Mouse (Mus musculus) heart, postnatal 0 days (tissue): ENCODE measurements around the gene 1700023F06Rik. TPM values are rescaled to one million over a fixed set of nuclear protein-coding genes. Genes with fewer than 3 reads are reported as not detected.
A peak's percentile ranks its signal among the peaks of the same experiment; 100 is the strongest.

Experiments used
- ATAC-seq: fragments of 200-750 bp; cut with Nextera tagmentation; 2 replicates; pipeline ENCODE4 v1.8.0; 2017; ENCODE audit warnings: low read depth, moderate number of reproducible peaks, moderate library complexity; ENCODE audit not compliant: insufficient read depth
- DNase-seq: peaks from one replicate; pipeline ENCODE4 v3.0.0-alpha.2; 2016; ENCODE audit warnings: low spot score
- H3K27ac ChIP-seq: fragments of 300-500 bp; sonication (generic); 2 replicates; pipeline ENCODE4 v1.5.1; 2014; ENCODE audit warnings: low read depth, mild to moderate bottlenecking
- H3K27me3 ChIP-seq: fragments of 300-500 bp; sonication (generic); 2 replicates; pipeline ENCODE4 v1.6.1; 2014; ENCODE audit warnings: low read length, mixed read lengths; ENCODE audit not compliant: control insufficient read depth, insufficient read depth
- H3K36me3 ChIP-seq: fragments of 300-500 bp; sonication (generic); replicated peaks from 2 replicates; pipeline ENCODE4 v1.6.1; 2014; ENCODE audit warnings: low read length, mixed read lengths; ENCODE audit not compliant: control insufficient read depth, insufficient read depth
- H3K4me1 ChIP-seq: fragments of 300-500 bp; sonication (generic); 2 replicates; pipeline ENCODE4 v1.6.1; 2014; ENCODE audit warnings: antibody characterized with exemption; ENCODE audit not compliant: control insufficient read depth, insufficient read depth
- H3K4me2 ChIP-seq: fragments of 300-500 bp; sonication (generic); 2 replicates; pipeline ENCODE4 v1.6.1; 2014; ENCODE audit warnings: low read depth, mild to moderate bottlenecking, low read length, moderate library complexity
- H3K4me3 ChIP-seq: fragments of 300-500 bp; sonication (generic); 2 replicates; pipeline ENCODE4 v1.5.1; 2014; ENCODE audit warnings: low read depth, low read length
- H3K9ac ChIP-seq: fragments of 300-500 bp; sonication (generic); replicated peaks from 2 replicates; pipeline ENCODE4 v1.6.1; 2014; ENCODE audit warnings: low read depth, low read length, mixed read lengths
- H3K9me3 ChIP-seq: fragments of 300-500 bp; sonication (generic); replicated peaks from 2 replicates; pipeline ENCODE4 v1.6.1; 2016; ENCODE audit warnings: low read length; ENCODE audit not compliant: control insufficient read depth
- CTCF ChIP-seq: IDR thresholded peaks from 2 replicates; pipeline ENCODE4 v1.5.1; 2016; ENCODE audit warnings: antibody characterized with exemption, control low read depth, low read depth
- EP300 ChIP-seq: IDR thresholded peaks from 2 replicates; pipeline ENCODE4 v1.6.1; 2016; ENCODE audit warnings: antibody characterized with exemption, low read depth
- WGBS: fragments of 180-500 bp; shearing (Covaris S2); extraction: QIAGEN DNeasy Blood & Tissue Kit; methylation state at CpG from one replicate; pipeline ENCODE4 v1.1.7; 2014; 5-methylcytosine and 5-hydroxymethylcytosine counted together
- polyA plus RNA-seq: library from polyadenylated mRNA; unstranded; fragments of >200 nt; fragmentation: Nextera tagmentation; extraction: Ambion mirVana; gene quantifications from 2 replicates; pipeline ENCODE4 v1.2.1, GENCODE M21; 2015
- total RNA-seq: library from RNA; depleted of rRNA; stranded (reverse); fragments of >200 nt; gene quantifications from 2 replicates; pipeline ENCODE4 v1.2.3, GENCODE M21; 2014; ENCODE audit warnings: low replicate concordance

The 1700023F06Rik gene
- total and polyA plus RNA-seq, 2 experiments from 2014 or later = not detected

- no peak overlapping the region for H3K27ac ChIP-seq
- H3K4me2 ChIP-seq = no peak overlapping the region
- no peaks in the 10 kb centered on the region for H3K36me3 ChIP-seq
- 81% methylated on average over 9 of the region's 9 CpGs for WGBS
- no peak for ATAC-seq
- H3K9me3 ChIP-seq = no peaks in the 10 kb centered on the region
- DNase-seq = no peak
- no peak overlapping the region for H3K9ac ChIP-seq
- 0 out of 2 replicates have a peak, but pooled peaks cover 16% of the 10 kb centered on the region for H3K4me1 ChIP-seq
- H3K4me3 ChIP-seq = no peak overlapping the region
- H3K27me3 ChIP-seq = no peaks in the 10 kb centered on the region
- TF ChIP-seq CTCF (no peak), EP300 (no peak)
Measured at GRCm38 (mm10) chr11:103181349-103181748, 27.0 kb downstream of the 1700023F06Rik start.

DNA sequence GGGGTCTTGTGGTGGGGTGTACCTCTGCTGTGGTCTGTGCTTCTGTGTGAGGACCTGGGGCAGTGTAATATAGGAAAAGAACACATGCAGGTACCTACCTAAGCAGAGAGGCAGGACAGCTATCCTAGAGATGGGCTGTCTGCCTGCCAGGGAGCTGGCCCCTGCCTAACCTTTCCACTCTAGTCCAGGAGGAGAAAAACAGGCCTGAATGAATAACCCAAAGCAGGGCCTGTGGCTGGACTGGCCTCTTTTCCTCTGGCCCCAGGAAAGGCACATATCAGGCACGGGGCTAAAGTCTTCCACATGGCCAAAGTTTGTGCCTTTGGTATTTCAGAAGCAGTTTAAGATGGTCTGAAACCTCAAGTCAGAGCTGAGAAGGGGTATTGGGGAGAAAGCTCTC, 27.9 kb downstream of the 1700023F06Rik start:
- ATAC-seq (no peak), DNase-seq (no peak)
- no peaks in the 10 kb centered on the region for H3K36me3 ChIP-seq
- no peak overlapping the region for H3K4me2 ChIP-seq
- no peak for TF ChIP-seq CTCF
- TF ChIP-seq EP300 = no peak
- H3K27ac ChIP-seq = no peak overlapping the region
- H3K4me3 ChIP-seq = no peak overlapping the region
- H3K9ac ChIP-seq = no peak overlapping the region
- no peaks in the 10 kb centered on the region for H3K9me3 ChIP-seq
- H3K4me1 ChIP-seq = 0 out of 2 replicates have a peak, but pooled peaks cover 16% of the 10 kb centered on the region
- WGBS = 75% methylated on average over 1 of the region's 1 CpGs
- no peaks in the 10 kb centered on the region for H3K27me3 ChIP-seq

DNA sequence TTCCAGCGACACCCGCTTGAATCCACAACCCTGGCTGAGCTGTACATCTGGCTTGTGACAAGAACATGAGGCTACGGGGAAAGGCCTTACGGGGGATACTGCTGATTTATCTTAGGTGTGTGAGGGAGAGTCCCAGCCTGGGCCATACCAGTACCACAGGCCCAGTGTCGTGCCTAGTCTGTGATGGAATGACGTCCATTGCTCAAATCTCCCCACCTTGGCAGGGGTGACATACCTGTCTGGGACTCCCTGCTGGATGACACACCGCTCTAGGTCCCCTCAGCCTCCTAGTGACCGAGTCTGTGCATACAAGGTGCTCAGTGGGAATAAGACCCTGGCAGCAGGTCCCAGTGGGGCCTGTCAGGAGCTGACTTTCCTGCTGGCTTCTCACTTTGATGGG, 29.6 kb downstream of the 1700023F06Rik start:
- H3K9me3 ChIP-seq = no peaks in the 10 kb centered on the region
- no peak overlapping the region for H3K4me2 ChIP-seq
- no peak overlapping the region for H3K9ac ChIP-seq
- DNase-seq (no peak), ATAC-seq (no peak)
- no peak overlapping the region for H3K27ac ChIP-seq
- no peaks in the 10 kb centered on the region for H3K36me3 ChIP-seq
- 0 out of 2 replicates have a peak, but pooled peaks cover 16% of the 10 kb centered on the region for H3K4me1 ChIP-seq
- no peak overlapping the region for H3K4me3 ChIP-seq
- H3K27me3 ChIP-seq = no peaks in the 10 kb centered on the region
- TF ChIP-seq EP300 (no peak), CTCF (no peak)
- 91% methylated on average over 8 of the region's 8 CpGs for WGBS

GRCm38 (mm10) chr11:103177815-103178485, 30.4 kb downstream of the 1700023F06Rik start:
- H3K4me1 ChIP-seq = 0 out of 2 replicates have a peak, but pooled peaks cover 16% of the 10 kb centered on the region
- TF ChIP-seq CTCF (no peak), EP300 (no peak)
- H3K9ac ChIP-seq = no peak overlapping the region
- no peak overlapping the region for H3K4me3 ChIP-seq
- H3K27me3 ChIP-seq = no peaks in the 10 kb centered on the region
- H3K9me3 ChIP-seq = no peaks in the 10 kb centered on the region
- WGBS = 79% methylated on average over 15 of the region's 15 CpGs
- H3K36me3 ChIP-seq = no peaks in the 10 kb centered on the region
- H3K4me2 ChIP-seq = no peak overlapping the region
- peak overlapping the region; percentile 60 for H3K27ac ChIP-seq
- no peak for ATAC-seq
- DNase-seq = no peak

GRCm38 (mm10) chr11:103177216-103177615, 31.1 kb downstream of the 1700023F06Rik start:
- H3K9me3 ChIP-seq = no peaks in the 10 kb centered on the region
- H3K36me3 ChIP-seq = no peaks in the 10 kb centered on the region
- H3K4me2 ChIP-seq = no peak overlapping the region
- H3K9ac ChIP-seq = no peak overlapping the region
- H3K27ac ChIP-seq = peak overlapping the region; percentile 60
- no peaks in the 10 kb centered on the region for H3K27me3 ChIP-seq
- H3K4me3 ChIP-seq = no peak overlapping the region
- DNase-seq = peak; percentile 75
- WGBS = 40% methylated on average over 5 of the region's 5 CpGs
- ATAC-seq = peak; percentile 70
- TF ChIP-seq EP300 = no peak
- 0 out of 2 replicates have a peak, but pooled peaks cover 16% of the 10 kb centered on the region for H3K4me1 ChIP-seq

GRCm38 (mm10) chr11:103176510-103176909, 31.8 kb downstream of the 1700023F06Rik start:
- whole genome bisulfite sequencing = 76% methylated on average over 1 of the region's 1 CpGs

More at GRCm38 (mm10) chr11:103176510-103176909, 31.8 kb downstream of the 1700023F06Rik start:
- H3K4me1 ChIP-seq = 0 out of 2 replicates have a peak, but pooled peaks cover 16% of the 10 kb centered on the region
- no peaks in the 10 kb centered on the region for H3K9me3 ChIP-seq
- ATAC-seq (no peak), DNase-seq (no peak)
- H3K4me3 ChIP-seq = no peak overlapping the region
- H3K9ac ChIP-seq = no peak overlapping the region
- no peaks in the 10 kb centered on the region for H3K36me3 ChIP-seq
- no peak overlapping the region for H3K4me2 ChIP-seq
- H3K27me3 ChIP-seq = peaks cover 5% of the 10 kb centered on the region
- no peak overlapping the region for H3K27ac ChIP-seq
- no peak for TF ChIP-seq CTCF
- no peak for TF ChIP-seq EP300
